Mouse (Mus musculus): ENCODE measurements around the gene Sdk2.

- TF ChIP-seq POLR2A (IDR thresholded peaks at IDR 0.05; ENCODE audit: low read depth, low read length) (no peak), CHD2 (IDR thresholded peaks at IDR 0.05; ENCODE audit: low read length) (no peak), CTCF (conservative IDR thresholded peaks at IDR 0.05 in 1 of 2, IDR thresholded peaks at IDR 0.05 in 1 of 2; ENCODE audit: low read depth in 2 of 2, low read length in 2 of 2) (no peak), MAX (IDR thresholded peaks at IDR 0.05; ENCODE audit: low read length) (no peak), NRF1 (IDR thresholded peaks at IDR 0.05; ENCODE audit: low read depth, low read length) (no peak), MXI1 (IDR thresholded peaks at IDR 0.05; ENCODE audit: low read depth, low read length) (no peak), EP300 (IDR thresholded peaks at IDR 0.05; ENCODE audit: low read length) (no peak), JUND (conservative IDR thresholded peaks at IDR 0.05; ENCODE audit: low read depth, low read length) (no peak)
Measured at GRCm38 (mm10) chr11:113923137-113923536, 143.7 kb downstream of the Sdk2 start.

Data from CH12.LX (cell line).